Mouse (Mus musculus): Measurements from ENCODE around the gene Lmbr1. TPM values are rescaled to one million over a fixed set of nuclear protein-coding genes. Genes with fewer than 3 reads are reported as not detected.

The Lmbr1 gene
- polyA plus RNA-seq, 1 experiment from 2014 or later, result 14.6 TPM

- Histone ChIP-seq H3K4me1 (ENCODE audit: control insufficient read depth, insufficient read depth, low read length) (peaks cover 4% of the 10 kb centered on the region; the same call in 1 of the 2 replicates), H3K4me2 (replicated peaks; ENCODE audit: low read depth, low read length) (no peak overlapping the region), H3K9me3 (ENCODE audit: control insufficient read depth, low read length) (no peaks in the 10 kb centered on the region), H3K27me3 (ENCODE audit: control insufficient read depth, insufficient read depth, low read length) (no peaks in the 10 kb centered on the region), H3K9ac (ENCODE audit: low read depth, low read length) (no peak overlapping the region), H3K36me3 (ENCODE audit: control insufficient read depth, insufficient read depth, low read length) (no peaks in the 10 kb centered on the region), H3K27ac (ENCODE audit: low read depth, low read length) (no peak overlapping the region), H3K4me3 (ENCODE audit: low read length) (no peak overlapping the region)
- no peak for ATAC-seq (ENCODE audit: low FRiP score, low TSS enrichment)
- 79% methylated on average over 1 of the region's 1 CpGs for WGBS
Observed at GRCm38 (mm10) chr5:29382776-29383175, 4.6 kb upstream of the Lmbr1 start.

GRCm38 (mm10) chr5:29380091-29380490 is 1.9 kb upstream of the Lmbr1 start:
- H3K27ac ChIP-seq (ENCODE audit: low read depth, low read length), result no peak overlapping the region
- no peaks in the 10 kb centered on the region for H3K36me3 ChIP-seq (ENCODE audit: control insufficient read depth, insufficient read depth, low read length)
- no peak overlapping the region for H3K4me3 ChIP-seq (ENCODE audit: low read length)
- 74% methylated on average over 2 of the region's 2 CpGs for WGBS
- ATAC-seq (ENCODE audit: low FRiP score, low TSS enrichment), result no peak
- H3K4me2 ChIP-seq (replicated peaks; ENCODE audit: low read depth, low read length), result no peak overlapping the region
- no peak overlapping the region for H3K9ac ChIP-seq (ENCODE audit: low read depth, low read length)
- H3K9me3 ChIP-seq (ENCODE audit: control insufficient read depth, low read length), result no peaks in the 10 kb centered on the region
- H3K4me1 ChIP-seq (ENCODE audit: control insufficient read depth, insufficient read depth, low read length), result peaks cover 4% of the 10 kb centered on the region; the same call in 1 of the 2 replicates
- no peaks in the 10 kb centered on the region for H3K27me3 ChIP-seq (ENCODE audit: control insufficient read depth, insufficient read depth, low read length)

- WGBS, result 1% methylated on average over 34 of the region's 47 CpGs
- peaks cover 4% of the 10 kb centered on the region; the same call in 1 of the 2 replicates for H3K4me1 ChIP-seq (ENCODE audit: control insufficient read depth, insufficient read depth, low read length)
- peak overlapping the region; percentile 77 for H3K4me3 ChIP-seq (ENCODE audit: low read length)
- H3K9me3 ChIP-seq (ENCODE audit: control insufficient read depth, low read length), result no peaks in the 10 kb centered on the region
- H3K36me3 ChIP-seq (ENCODE audit: control insufficient read depth, insufficient read depth, low read length), result no peaks in the 10 kb centered on the region
- ATAC-seq (ENCODE audit: low FRiP score, low TSS enrichment), result peak; percentile 79
- H3K4me2 ChIP-seq (replicated peaks; ENCODE audit: low read depth, low read length), result peak overlapping the region; percentile 62
- peak overlapping the region; percentile 76; the same call in 1 of the 2 replicates for H3K9ac ChIP-seq (ENCODE audit: low read depth, low read length)
- no peaks in the 10 kb centered on the region for H3K27me3 ChIP-seq (ENCODE audit: control insufficient read depth, insufficient read depth, low read length)
- no peak overlapping the region for H3K27ac ChIP-seq (ENCODE audit: low read depth, low read length)
Observed at GRCm38 (mm10) chr5:29377590-29378297, 446 bp downstream of the Lmbr1 start.

GRCm38 (mm10) chr5:29363511-29363910 is 14.7 kb downstream of the Lmbr1 start:
- no peak overlapping the region for H3K4me3 ChIP-seq (ENCODE audit: low read length)
- H3K9me3 ChIP-seq (ENCODE audit: control insufficient read depth, low read length), result no peaks in the 10 kb centered on the region
- ATAC-seq (ENCODE audit: low FRiP score, low TSS enrichment), result no peak
- H3K4me1 ChIP-seq (ENCODE audit: control insufficient read depth, insufficient read depth, low read length), result no peaks in the 10 kb centered on the region
- no peak overlapping the region for H3K27ac ChIP-seq (ENCODE audit: low read depth, low read length)
- no peak overlapping the region for H3K9ac ChIP-seq (ENCODE audit: low read depth, low read length)
- no peaks in the 10 kb centered on the region for H3K27me3 ChIP-seq (ENCODE audit: control insufficient read depth, insufficient read depth, low read length)
- H3K36me3 ChIP-seq (ENCODE audit: control insufficient read depth, insufficient read depth, low read length), result peaks cover 7% of the 10 kb centered on the region; the same call in 1 of the 2 replicates
- no peak overlapping the region for H3K4me2 ChIP-seq (replicated peaks; ENCODE audit: low read depth, low read length)
- WGBS, result 82% methylated on average over 6 of the region's 6 CpGs

- 58% methylated on average over 5 of the region's 5 CpGs for WGBS
- Histone ChIP-seq H3K4me1 (ENCODE audit: control insufficient read depth, insufficient read depth, low read length) (no peaks in the 10 kb centered on the region), H3K4me2 (replicated peaks; ENCODE audit: low read depth, low read length) (no peak overlapping the region), H3K36me3 (ENCODE audit: control insufficient read depth, insufficient read depth, low read length) (no peaks in the 10 kb centered on the region), H3K9ac (ENCODE audit: low read depth, low read length) (no peak overlapping the region), H3K9me3 (ENCODE audit: control insufficient read depth, low read length) (no peaks in the 10 kb centered on the region), H3K27me3 (ENCODE audit: control insufficient read depth, insufficient read depth, low read length) (no peaks in the 10 kb centered on the region), H3K27ac (ENCODE audit: low read depth, low read length) (no peak overlapping the region), H3K4me3 (ENCODE audit: low read length) (no peak overlapping the region)
- ATAC-seq (ENCODE audit: low FRiP score, low TSS enrichment), result no peak
Observed at GRCm38 (mm10) chr5:29335836-29336235, 42.4 kb downstream of the Lmbr1 start.

- H3K4me1 ChIP-seq (ENCODE audit: control insufficient read depth, insufficient read depth, low read length), result no peaks in the 10 kb centered on the region
- ATAC-seq (ENCODE audit: low FRiP score, low TSS enrichment), result no peak
- WGBS, result 95% methylated on average over 2 of the region's 2 CpGs
- H3K9ac ChIP-seq (ENCODE audit: low read depth, low read length), result no peak overlapping the region
- no peak overlapping the region for H3K4me3 ChIP-seq (ENCODE audit: low read length)
- no peaks in the 10 kb centered on the region for H3K9me3 ChIP-seq (ENCODE audit: control insufficient read depth, low read length)
- H3K27ac ChIP-seq (ENCODE audit: low read depth, low read length), result no peak overlapping the region
- H3K4me2 ChIP-seq (replicated peaks; ENCODE audit: low read depth, low read length), result no peak overlapping the region
- no peaks in the 10 kb centered on the region for H3K27me3 ChIP-seq (ENCODE audit: control insufficient read depth, insufficient read depth, low read length)
- H3K36me3 ChIP-seq (ENCODE audit: control insufficient read depth, insufficient read depth, low read length), result no peaks in the 10 kb centered on the region
Observed at GRCm38 (mm10) chr5:29322503-29322902, 55.7 kb downstream of the Lmbr1 start.

GRCm38 (mm10) chr5:29309191-29309590 is 69.0 kb downstream of the Lmbr1 start:
- Histone ChIP-seq H3K9me3 (ENCODE audit: control insufficient read depth, low read length) (no peaks in the 10 kb centered on the region), H3K4me1 (ENCODE audit: control insufficient read depth, insufficient read depth, low read length) (no peaks in the 10 kb centered on the region), H3K36me3 (ENCODE audit: control insufficient read depth, insufficient read depth, low read length) (no peaks in the 10 kb centered on the region), H3K27ac (ENCODE audit: low read depth, low read length) (no peak overlapping the region), H3K4me2 (replicated peaks; ENCODE audit: low read depth, low read length) (no peak overlapping the region), H3K9ac (ENCODE audit: low read depth, low read length) (no peak overlapping the region), H3K27me3 (ENCODE audit: control insufficient read depth, insufficient read depth, low read length) (no peaks in the 10 kb centered on the region), H3K4me3 (ENCODE audit: low read length) (no peak overlapping the region)
- ATAC-seq (ENCODE audit: low FRiP score, low TSS enrichment), result no peak
- 81% methylated on average over 3 of the region's 3 CpGs for WGBS

GRCm38 (mm10) chr5:29293194-29293593 is 85.0 kb downstream of the Lmbr1 start:
- no peak overlapping the region for H3K4me3 ChIP-seq (ENCODE audit: low read length)
- no peaks in the 10 kb centered on the region; the same call in 1 of the 2 replicates for H3K36me3 ChIP-seq (ENCODE audit: control insufficient read depth, insufficient read depth, low read length)
- H3K27me3 ChIP-seq (ENCODE audit: control insufficient read depth, insufficient read depth, low read length), result no peaks in the 10 kb centered on the region
- no peak for ATAC-seq (ENCODE audit: low FRiP score, low TSS enrichment)
- no peak overlapping the region for H3K27ac ChIP-seq (ENCODE audit: low read depth, low read length)
- no peak overlapping the region for H3K9ac ChIP-seq (ENCODE audit: low read depth, low read length)
- no peak overlapping the region for H3K4me2 ChIP-seq (replicated peaks; ENCODE audit: low read depth, low read length)
- H3K4me1 ChIP-seq (ENCODE audit: control insufficient read depth, insufficient read depth, low read length), result no peaks in the 10 kb centered on the region
- no peaks in the 10 kb centered on the region for H3K9me3 ChIP-seq (ENCODE audit: control insufficient read depth, low read length)
- 26% methylated on average over 2 of the region's 2 CpGs for WGBS

GRCm38 (mm10) chr5:29290110-29290509 is 88.1 kb downstream of the Lmbr1 start:
- no peak for ATAC-seq (ENCODE audit: low FRiP score, low TSS enrichment)
- no peak overlapping the region for H3K9ac ChIP-seq (ENCODE audit: low read depth, low read length)
- H3K4me2 ChIP-seq (replicated peaks; ENCODE audit: low read depth, low read length), result no peak overlapping the region
- H3K9me3 ChIP-seq (ENCODE audit: control insufficient read depth, low read length), result no peaks in the 10 kb centered on the region
- WGBS, result 90% methylated on average over 3 of the region's 3 CpGs
- no peaks in the 10 kb centered on the region for H3K4me1 ChIP-seq (ENCODE audit: control insufficient read depth, insufficient read depth, low read length)
- no peak overlapping the region for H3K27ac ChIP-seq (ENCODE audit: low read depth, low read length)
- no peaks in the 10 kb centered on the region; the same call in 1 of the 2 replicates for H3K36me3 ChIP-seq (ENCODE audit: control insufficient read depth, insufficient read depth, low read length)
- no peaks in the 10 kb centered on the region for H3K27me3 ChIP-seq (ENCODE audit: control insufficient read depth, insufficient read depth, low read length)
- no peak overlapping the region for H3K4me3 ChIP-seq (ENCODE audit: low read length)
